Mouse (Mus musculus): ENCODE results near the gene Hsph1.

DNA sequence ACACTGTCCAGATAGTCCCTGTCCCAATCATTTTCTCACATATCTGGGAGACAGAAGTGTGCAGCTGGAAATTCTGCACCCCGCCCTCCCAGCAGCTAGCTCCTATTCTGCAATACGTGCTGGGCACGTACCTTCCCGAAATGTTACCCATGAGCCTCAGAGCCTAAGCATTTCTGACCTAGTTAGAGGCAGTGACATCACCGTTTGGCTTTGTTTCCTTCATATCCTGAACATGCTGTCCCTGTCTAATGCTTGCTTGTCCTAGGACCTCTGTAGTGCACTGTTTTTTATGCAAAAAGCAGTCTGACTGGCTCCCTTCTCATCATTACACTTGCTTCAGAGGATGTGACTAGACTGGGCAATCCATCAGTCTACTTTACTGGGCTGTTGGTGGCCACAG lies 69.2 kb downstream of the Hsph1 start:
- TF ChIP-seq CTCF (conservative IDR thresholded peaks at IDR 0.05 in 1 of 2, IDR thresholded peaks at IDR 0.05 in 1 of 2; ENCODE audit: low read depth in 2 of 2, low read length in 2 of 2) (no peak), ETS1 (conservative IDR thresholded peaks at IDR 0.05; ENCODE audit: low read depth, low read length) (no peak), UBTF (IDR thresholded peaks at IDR 0.05; ENCODE audit: low read depth, low read length) (no peak), MAFK (IDR thresholded peaks at IDR 0.05; ENCODE audit: insufficient replicate concordance, low read length) (no peak), POLR2A (IDR thresholded peaks at IDR 0.05; ENCODE audit: low read depth, low read length) (no peak), MAZ (IDR thresholded peaks at IDR 0.05; ENCODE audit: low read depth, low read length) (no peak), NELFE (IDR thresholded peaks at IDR 0.05; ENCODE audit: low read depth, low read length) (no peak), ZC3H11A (IDR thresholded peaks at IDR 0.05; ENCODE audit: low read depth, low read length) (no peak), ZMIZ1 (IDR thresholded peaks at IDR 0.05; ENCODE audit: low read depth, low read length) (no peak)

Data from CH12.LX (cell line).